Comparison of ENCODE assay signal across 19 mouse cellular contexts in genomic region chr15:81709686-81710085, GRCm38 (mm10).
"Had no signal": no experiment of that assay in that cellular context is flagged by ENCODE, and none has a peak within 500 bp of the region (broad histone marks: within the 10 kb centered on the region; RNA-seq: fewer than 3 reads in every experiment).

No protein-coding gene starts in this region.

- H3K4me3 ChIP-seq: lung, embryonic 15.5 days; midbrain, embryonic 10.5 days; midbrain, embryonic 12.5 days; myocyte; neural tube, embryonic 13.5 days; neural tube, embryonic 15.5 days; stomach, embryonic 15.5 days had no signal

- DNase-seq: liver, postnatal 0 days; lung, adult 2 months; lung, postnatal 4 days; midbrain, embryonic 14.5 days; retina, postnatal 1 day; right cerebral cortex, adult 18-20 months; right cerebral cortex, postnatal 25 days; right cerebral cortex, postnatal 4 days; thymus, adult 2 months; thymus, postnatal 25 days; thymus, postnatal 4 days had no signal

- H3K27ac ChIP-seq: lung, embryonic 15.5 days; midbrain, embryonic 10.5 days; midbrain, embryonic 12.5 days; neural tube, embryonic 13.5 days; neural tube, embryonic 15.5 days; stomach, embryonic 15.5 days; stomach, postnatal 0 days had no signal
